Mouse (Mus musculus) hindbrain, embryonic 11.5 days (tissue): Measurements from ENCODE around the gene Gdi2. TPM values are rescaled to one million over a fixed set of nuclear protein-coding genes. Genes with fewer than 3 reads are reported as not detected.
"Not testable (repeated sequence)": the region's sequence is repeated elsewhere in the genome, so short reads cannot be mapped to it uniquely, and the experiment has no call there.

ENCODE experiments used
- ATAC-seq: fragments of 200-750 bp; cut with Nextera tagmentation; 2 replicates; pipeline ENCODE4 v1.8.0; 2017; ENCODE audit warnings: mild to moderate bottlenecking, moderate TSS enrichment, moderate library complexity; ENCODE audit not compliant: low FRiP score
- DNase-seq: peaks from one replicate; pipeline ENCODE4 v3.0.0-alpha.2; 2015; ENCODE audit warnings: low spot score
- H3K27ac ChIP-seq: fragments of 300-500 bp; sonication (generic); 2 replicates; pipeline ENCODE4 v1.5.1; 2014; ENCODE audit warnings: mild to moderate bottlenecking, low read depth, low read length
- H3K27me3 ChIP-seq: fragments of 300-500 bp; sonication (generic); 2 replicates; pipeline ENCODE4 v1.6.1; 2014; ENCODE audit warnings: mild to moderate bottlenecking, low read length, moderate library complexity, mixed read lengths; ENCODE audit not compliant: control insufficient read depth, insufficient read depth
- H3K36me3 ChIP-seq: fragments of 300-500 bp; sonication (generic); 2 replicates; pipeline ENCODE4 v1.6.1; 2014; ENCODE audit warnings: mild to moderate bottlenecking, low read length, moderate library complexity, mixed read lengths; ENCODE audit not compliant: control insufficient read depth, insufficient read depth
- H3K4me1 ChIP-seq: fragments of 300-500 bp; sonication (generic); replicated peaks from 2 replicates; pipeline ENCODE4 v1.6.1; 2014; ENCODE audit warnings: low read length, mixed read lengths; ENCODE audit not compliant: control insufficient read depth, insufficient read depth
- H3K4me2 ChIP-seq: fragments of 300-500 bp; sonication (generic); replicated peaks from 2 replicates; pipeline ENCODE4 v1.6.1; 2014; ENCODE audit warnings: mild to moderate bottlenecking, low read depth, low read length
- H3K4me3 ChIP-seq: fragments of 300-500 bp; sonication (generic); 2 replicates; pipeline ENCODE4 v1.5.1; 2014; ENCODE audit warnings: low read depth, low read length
- H3K9ac ChIP-seq: fragments of 300-500 bp; sonication (generic); 2 replicates; pipeline ENCODE4 v1.6.1; 2014; ENCODE audit warnings: low read depth, low read length
- H3K9me3 ChIP-seq: fragments of 300-500 bp; sonication (generic); 2 replicates; pipeline ENCODE4 v1.6.1; 2016; ENCODE audit warnings: low read length; ENCODE audit not compliant: control insufficient read depth
- WGBS: fragments of 180-500 bp; shearing (Covaris S2); extraction: QIAGEN DNeasy Blood & Tissue Kit; methylation state at CpG from one replicate; pipeline ENCODE4 v1.1.7; 2014; 5-methylcytosine and 5-hydroxymethylcytosine counted together
- polyA plus RNA-seq: library from polyadenylated mRNA; unstranded; fragments of >200 nt; fragmentation: Nextera tagmentation; extraction: Ambion mirVana; gene quantifications from 2 replicates; pipeline ENCODE4 v1.2.1, GENCODE M21; 2014

The Gdi2 gene
- 521 and 531 TPM in 2 replicates for polyA plus RNA-seq

GRCm38 (mm10) chr13:3537594-3538222 lies at the start of gene Gdi2:
TSS of gene Gdi2 (plus strand) at chr13:3538063.
- peak within 1 kb of the TSS; percentile 80 for H3K4me2 ChIP-seq

DNA sequence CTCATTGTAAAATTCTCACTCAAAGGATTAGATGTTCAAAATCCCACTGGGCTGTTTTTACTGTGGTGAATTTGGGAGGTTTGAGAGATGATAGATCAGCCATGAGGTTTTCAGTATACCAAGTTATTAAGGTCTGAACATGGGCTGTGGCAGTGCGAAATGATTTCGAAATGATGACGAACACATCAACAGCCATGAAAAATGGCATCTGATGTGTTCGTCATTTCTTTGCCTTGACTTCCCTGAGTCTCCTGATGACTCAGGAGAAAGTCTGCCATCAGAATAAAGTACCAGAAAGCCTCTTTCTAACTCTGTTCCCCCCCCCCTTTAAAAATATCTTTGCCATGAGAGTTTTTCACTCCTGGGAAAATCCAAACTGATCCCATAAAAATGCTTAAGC lies 42.3 kb upstream of the Gdi2 start:
- H3K4me2 ChIP-seq = no peak overlapping the region
- H3K9me3 ChIP-seq = no peaks in the 10 kb centered on the region
- no peaks in the 10 kb centered on the region for H3K36me3 ChIP-seq
- H3K27me3 ChIP-seq = no peaks in the 10 kb centered on the region
- ATAC-seq (no peak), DNase-seq (no peak)
- 93% methylated on average over 4 of the region's 4 CpGs for WGBS
- no peak overlapping the region for H3K4me3 ChIP-seq
- no peak overlapping the region for H3K9ac ChIP-seq
- no peak overlapping the region for H3K27ac ChIP-seq
- H3K4me1 ChIP-seq = no peaks in the 10 kb centered on the region

More at GRCm38 (mm10) chr13:3537594-3538222, at the start of gene Gdi2:
- Histone ChIP-seq H3K27ac (peak within 1 kb of the TSS; percentile 98), H3K4me1 (no peaks in the 10 kb centered on the region), H3K36me3 (no peaks in the 10 kb centered on the region), H3K27me3 (no peaks in the 10 kb centered on the region), H3K9me3 (no peaks in the 10 kb centered on the region; the same call in 1 of the 2 replicates), H3K4me3 (peak within 1 kb of the TSS; percentile 94), H3K9ac (peak within 1 kb of the TSS; percentile 98)
- DNase-seq (peak; percentile 98), ATAC-seq (peak; percentile 97)
- under 1% methylated on average over 27 of the region's 47 CpGs for WGBS

DNA sequence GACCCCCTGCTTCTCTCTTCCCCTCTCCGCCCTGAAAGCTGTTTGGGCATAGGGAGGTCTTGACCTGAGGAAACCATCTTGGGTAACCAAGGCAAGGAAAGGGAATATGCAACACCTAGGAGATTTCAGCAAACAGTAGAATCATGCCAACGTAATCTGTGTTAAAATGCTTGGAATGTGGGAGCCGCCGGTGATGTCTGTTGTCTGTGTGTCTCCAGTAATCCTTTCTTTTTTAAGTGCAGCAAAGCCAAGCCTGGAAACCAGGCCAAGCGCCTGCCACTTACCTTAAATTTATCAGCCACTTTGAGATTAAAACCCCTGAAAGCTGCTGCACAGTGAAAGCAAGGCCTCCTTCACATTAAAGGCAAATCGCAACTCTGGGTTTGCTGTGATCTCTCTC lies 36.8 kb upstream of the Gdi2 start:
- H3K27me3 ChIP-seq, H3K36me3 ChIP-seq, H3K9me3 ChIP-seq, H3K4me1 ChIP-seq, H3K4me2 ChIP-seq, ATAC-seq, H3K4me3 ChIP-seq, DNase-seq, H3K9ac ChIP-seq, H3K27ac ChIP-seq: not testable (repeated sequence)
- WGBS = 82% methylated on average over 6 of the region's 6 CpGs

GRCm38 (mm10) chr13:3515351-3515750 lies 22.5 kb upstream of the Gdi2 start:
- ATAC-seq, DNase-seq: not testable (repeated sequence)

DNA sequence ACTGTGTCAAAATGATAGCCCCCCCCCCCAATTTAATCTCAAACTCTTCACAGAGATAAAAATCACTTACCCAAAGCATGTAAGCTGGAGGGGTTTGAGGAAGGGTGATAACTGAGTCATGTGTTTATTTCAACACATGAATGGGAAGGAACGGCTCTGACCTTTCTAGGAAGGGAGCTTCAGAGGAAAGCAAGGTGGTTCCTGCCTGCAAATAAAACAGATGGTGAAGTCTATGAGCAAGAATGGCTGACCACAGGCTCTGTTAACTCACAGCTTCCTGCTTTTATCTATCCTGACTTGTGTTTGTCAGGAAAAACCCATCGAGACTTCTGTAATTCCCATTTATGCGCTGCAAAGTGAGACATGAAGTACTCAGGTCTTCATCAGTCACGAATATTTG lies 18.5 kb upstream of the Gdi2 start:
- not testable (repeated sequence) for H3K27ac ChIP-seq, ATAC-seq, H3K4me1 ChIP-seq, H3K4me3 ChIP-seq, H3K9me3 ChIP-seq, H3K36me3 ChIP-seq, H3K27me3 ChIP-seq, DNase-seq, H3K4me2 ChIP-seq, H3K9ac ChIP-seq
- WGBS = 83% methylated on average over 2 of the region's 4 CpGs

More at GRCm38 (mm10) chr13:3515351-3515750, 22.5 kb upstream of the Gdi2 start:
- H3K9me3 ChIP-seq, H3K9ac ChIP-seq, H3K4me3 ChIP-seq, H3K4me1 ChIP-seq, H3K27me3 ChIP-seq, H3K27ac ChIP-seq, H3K4me2 ChIP-seq, H3K36me3 ChIP-seq: not testable (repeated sequence)
- 75% methylated on average over 6 of the region's 6 CpGs for WGBS

GRCm38 (mm10) chr13:3519994-3520393 lies 17.9 kb upstream of the Gdi2 start:
- H3K9ac ChIP-seq, ATAC-seq, DNase-seq, H3K4me3 ChIP-seq, H3K36me3 ChIP-seq, H3K4me1 ChIP-seq, H3K27me3 ChIP-seq, H3K27ac ChIP-seq, H3K4me2 ChIP-seq, H3K9me3 ChIP-seq: not testable (repeated sequence)
- 44% methylated on average over 1 of the region's 1 CpGs for WGBS

GRCm38 (mm10) chr13:3523459-3523858 lies 14.4 kb upstream of the Gdi2 start:
- H3K9me3 ChIP-seq = no peaks in the 10 kb centered on the region
- ATAC-seq (no peak), DNase-seq (no peak)
- no peak overlapping the region for H3K4me3 ChIP-seq
- no peak overlapping the region for H3K4me2 ChIP-seq
- H3K27ac ChIP-seq = no peak overlapping the region
- 72% methylated on average over 6 of the region's 6 CpGs for WGBS
- H3K27me3 ChIP-seq = no peaks in the 10 kb centered on the region
- no peaks in the 10 kb centered on the region for H3K4me1 ChIP-seq
- no peak overlapping the region for H3K9ac ChIP-seq
- no peaks in the 10 kb centered on the region for H3K36me3 ChIP-seq

GRCm38 (mm10) chr13:3523946-3524345 lies 13.9 kb upstream of the Gdi2 start:
- Histone ChIP-seq H3K4me3 (no peak overlapping the region), H3K9me3 (no peaks in the 10 kb centered on the region), H3K4me1 (no peaks in the 10 kb centered on the region), H3K4me2 (no peak overlapping the region), H3K27me3 (no peaks in the 10 kb centered on the region), H3K27ac (no peak overlapping the region), H3K9ac (no peak overlapping the region), H3K36me3 (no peaks in the 10 kb centered on the region)
- no peak for ATAC-seq
- WGBS = 100% methylated on average over 1 of the region's 1 CpGs
- no peak for DNase-seq

DNA sequence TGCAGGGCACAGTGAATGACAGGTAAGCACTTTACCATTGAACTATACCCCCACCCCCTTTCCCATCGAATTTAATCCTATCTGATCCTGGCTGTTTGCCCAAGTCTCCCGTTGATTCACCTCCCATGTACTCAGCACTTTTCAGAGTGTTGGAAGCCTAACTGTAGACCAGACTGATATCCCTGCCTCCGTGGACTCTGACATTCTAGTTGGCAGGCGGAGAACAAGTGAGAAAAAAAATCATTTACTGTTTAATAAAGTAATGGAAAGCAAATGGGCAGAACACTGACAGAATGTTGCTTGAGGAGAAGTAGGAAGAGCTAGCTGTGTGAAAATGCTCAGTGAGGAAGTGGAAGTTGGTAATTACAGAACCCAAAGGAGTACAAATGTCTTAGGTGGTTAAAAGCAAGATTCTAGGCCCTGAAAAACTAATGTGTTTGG lies 12.2 kb upstream of the Gdi2 start:
- H3K36me3 ChIP-seq = no peaks in the 10 kb centered on the region
- no peak overlapping the region for H3K27ac ChIP-seq
- DNase-seq (no peak), ATAC-seq (no peak)
- no peaks in the 10 kb centered on the region for H3K4me1 ChIP-seq
- no peak overlapping the region for H3K4me2 ChIP-seq
- WGBS = 83% methylated on average over 4 of the region's 4 CpGs
- no peaks in the 10 kb centered on the region for H3K27me3 ChIP-seq
- no peak overlapping the region for H3K9ac ChIP-seq
- no peak overlapping the region for H3K4me3 ChIP-seq
- no peaks in the 10 kb centered on the region for H3K9me3 ChIP-seq
